Mouse (Mus musculus) G1E (cell line): ENCODE measurements around the gene Magi1. TPM values are rescaled to one million over a fixed set of nuclear protein-coding genes. Genes with fewer than 3 reads are reported as not detected.
"Not testable (repeated sequence)": the region's sequence is repeated elsewhere in the genome, so short reads cannot be mapped to it uniquely, and the experiment has no call there.

ENCODE experiments used
- ATAC-seq: 2 replicates; pipeline ENCODE4 v1.8.0; 2016; ENCODE audit warnings: mild to moderate bottlenecking; ENCODE audit not compliant: insufficient number of reproducible peaks, poor library complexity, low FRiP score, severe bottlenecking; ENCODE audit errors: extremely low read depth
- DNase-seq: peaks from one replicate; pipeline ENCODE4 v3.0.0; 2012; ENCODE audit warnings: low spot score
- H3K27me3 ChIP-seq: 2 replicates; pipeline ENCODE4 v1.6.1; 2012; ENCODE audit warnings: mild to moderate bottlenecking, low read length, inconsistent platforms; ENCODE audit not compliant: insufficient read depth
- H3K36me3 ChIP-seq: replicated peaks from 2 replicates; pipeline ENCODE3; 2012; ENCODE audit warnings: mild to moderate bottlenecking, inconsistent platforms
- H3K4me1 ChIP-seq: 2 replicates; pipeline ENCODE4 v1.6.1; 2012; ENCODE audit warnings: low read depth, low read length, inconsistent platforms, mixed read lengths; ENCODE audit not compliant: insufficient read depth
- H3K4me3 ChIP-seq: 2 replicates; pipeline ENCODE4 v1.5.1; 2012; ENCODE audit warnings: low read depth, mild to moderate bottlenecking, inconsistent platforms, low read length, moderate library complexity, mixed read lengths
- H3K9me3 ChIP-seq: replicated peaks from 2 replicates; pipeline ENCODE4 v1.6.1; 2012; ENCODE audit warnings: inconsistent platforms
- CTCF ChIP-seq: IDR thresholded peaks from 2 replicates; pipeline ENCODE4 v1.5.1; 2012; ENCODE audit warnings: low read depth, low read length, inconsistent platforms, mixed read lengths
- GATA1 ChIP-seq: IDR thresholded peaks from 2 replicates; pipeline ENCODE4 v1.6.1; 2012; ENCODE audit warnings: borderline replicate concordance, low read length, inconsistent platforms, mixed read lengths
- GATA2 ChIP-seq: IDR thresholded peaks from 2 replicates; pipeline ENCODE4 v1.6.1; 2012; ENCODE audit warnings: low read depth, low read length, inconsistent platforms, borderline replicate concordance
- POLR2AphosphoS5 ChIP-seq: IDR thresholded peaks from 2 replicates; pipeline ENCODE4 v1.6.1; 2012; ENCODE audit warnings: low read depth, low read length, inconsistent platforms; ENCODE audit not compliant: insufficient replicate concordance
- TAL1 ChIP-seq: conservative IDR thresholded peaks from 2 replicates; pipeline ENCODE4 v1.6.1; 2012; ENCODE audit warnings: low read depth, low read length, inconsistent platforms, mixed read lengths
- polyA plus RNA-seq: library from polyadenylated mRNA; stranded (reverse); fragments of >175 nt; gene quantifications from 2 replicates; pipeline ENCODE4 v1.2.3, GENCODE M21; 2012
- total RNA-seq, 2 experiments: library from RNA; stranded (forward) in 1 of 2; stranded (reverse) in 1 of 2; fragments of 200-1000 nt in 1 of 2; fragments of >200 nt in 1 of 2; fragmentation: Nextera tagmentation in 1 of 2; gene quantifications; 2 replicates each; pipeline ENCODE4 v1.2.3; 2014 to 2017

The Magi1 gene
- total and polyA plus RNA-seq, 3 experiments = 0.21 to 10.0 (median 1.6) TPM

DNA sequence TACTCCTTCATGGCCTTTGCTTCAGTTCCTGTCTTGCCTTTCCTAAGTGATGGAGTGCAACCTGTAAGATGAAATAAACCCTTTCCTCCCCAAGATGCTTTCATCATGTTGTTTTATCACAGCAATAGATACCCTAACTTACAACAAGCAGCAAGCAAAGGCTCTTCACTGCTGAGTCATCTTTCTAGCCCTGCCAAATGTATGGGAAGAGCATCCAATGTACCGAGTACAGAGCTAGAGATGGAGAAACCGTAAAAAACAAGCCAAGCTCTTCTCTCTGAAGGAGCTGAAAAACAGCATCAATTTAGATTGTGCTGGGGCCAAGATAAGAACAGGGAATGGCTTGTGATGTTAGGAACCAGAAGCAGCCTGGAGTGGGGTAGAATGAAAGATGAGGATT, 270.0 kb downstream of the Magi1 start:
- Histone ChIP-seq H3K9me3 (peaks cover 6% of the 10 kb centered on the region), H3K36me3 (no peaks in the 10 kb centered on the region), H3K4me1 (no peaks in the 10 kb centered on the region; the same call in 1 of the 2 replicates), H3K4me3 (no peak overlapping the region), H3K27me3 (no peaks in the 10 kb centered on the region)
- TF ChIP-seq GATA2 (no peak), TAL1 (no peak), POLR2AphosphoS5 (no peak), CTCF (no peak), GATA1 (no peak)
- ATAC-seq = no peak
- no peak for DNase-seq

DNA sequence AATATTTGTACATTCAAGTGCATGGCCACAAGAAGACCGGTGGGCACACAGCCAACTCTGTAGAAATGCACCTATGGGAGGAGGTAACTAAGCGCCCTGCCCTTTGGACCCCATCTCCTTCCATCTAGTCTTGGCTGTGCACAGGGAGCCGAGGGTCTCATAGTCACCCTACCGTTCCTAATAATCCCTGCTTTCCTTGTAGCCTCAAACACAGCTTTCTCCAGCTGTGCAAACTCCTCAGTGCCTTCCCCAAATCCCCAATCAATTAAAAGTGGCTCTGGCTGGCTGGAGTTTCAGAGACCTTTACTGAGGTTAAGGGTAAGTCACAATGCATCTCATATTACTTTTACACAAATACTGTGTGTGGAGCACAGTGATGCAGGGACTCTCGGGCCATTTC, 271.8 kb downstream of the Magi1 start:
- TF ChIP-seq CTCF (no peak), POLR2AphosphoS5 (no peak), GATA2 (no peak), GATA1 (no peak), TAL1 (no peak)
- Histone ChIP-seq H3K4me1 (no peaks in the 10 kb centered on the region; the same call in 1 of the 2 replicates), H3K27me3 (no peaks in the 10 kb centered on the region), H3K9me3 (peaks cover 8% of the 10 kb centered on the region), H3K4me3 (no peak overlapping the region), H3K36me3 (no peaks in the 10 kb centered on the region)
- DNase-seq (no peak), ATAC-seq (no peak)

DNA sequence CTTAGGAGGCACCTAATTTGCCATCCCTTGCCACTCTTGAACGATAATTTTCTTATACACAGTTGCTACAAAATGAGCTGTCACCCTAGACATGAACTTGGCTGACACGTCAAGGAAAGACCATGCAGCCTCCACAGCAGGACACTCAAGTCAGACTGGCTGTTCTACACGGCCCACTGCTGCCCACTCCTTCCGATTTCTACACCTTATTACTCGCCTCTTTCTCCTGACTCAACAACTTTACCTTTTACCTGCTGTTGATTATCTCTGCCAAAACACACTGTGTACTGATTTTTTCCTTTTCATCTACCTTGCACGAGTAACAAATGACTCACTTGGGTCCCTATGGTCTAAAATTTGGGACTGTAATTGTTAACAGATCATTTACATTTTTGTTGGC, 272.2 kb downstream of the Magi1 start:
- ATAC-seq (no peak), DNase-seq (no peak)
- H3K4me3 ChIP-seq = no peak overlapping the region
- H3K4me1 ChIP-seq = no peaks in the 10 kb centered on the region; the same call in 1 of the 2 replicates
- peaks cover 9% of the 10 kb centered on the region for H3K9me3 ChIP-seq
- TF ChIP-seq GATA2 (no peak), TAL1 (no peak), GATA1 (no peak), CTCF (no peak), POLR2AphosphoS5 (no peak)
- no peaks in the 10 kb centered on the region for H3K27me3 ChIP-seq
- H3K36me3 ChIP-seq = no peaks in the 10 kb centered on the region

DNA sequence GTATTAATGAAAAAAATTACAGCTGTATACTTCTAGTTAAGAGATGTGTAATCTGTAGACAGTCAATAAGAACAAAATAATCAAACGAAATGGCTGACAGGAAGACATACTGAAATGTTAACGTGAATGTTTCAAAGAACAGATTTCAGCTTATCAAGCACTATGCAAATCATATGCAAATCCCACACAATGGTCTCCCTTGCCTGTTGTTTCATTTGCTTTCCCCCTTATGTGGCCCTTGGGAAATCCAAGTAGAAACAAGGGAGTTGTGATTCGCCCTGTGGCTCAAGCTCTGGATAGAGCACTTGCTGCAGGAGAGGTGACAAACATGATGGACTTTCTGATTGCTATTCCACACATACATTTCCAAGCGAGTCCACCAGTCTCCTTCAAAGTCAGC, 275.1 kb downstream of the Magi1 start:
- H3K4me1 ChIP-seq = no peaks in the 10 kb centered on the region; the same call in 1 of the 2 replicates
- TF ChIP-seq GATA2 = no peak
- ATAC-seq = no peak
- no peaks in the 10 kb centered on the region for H3K36me3 ChIP-seq
- H3K27me3 ChIP-seq = no peaks in the 10 kb centered on the region
- no peak overlapping the region for H3K4me3 ChIP-seq
- H3K9me3 ChIP-seq = peaks cover 9% of the 10 kb centered on the region
- no peak for DNase-seq

DNA sequence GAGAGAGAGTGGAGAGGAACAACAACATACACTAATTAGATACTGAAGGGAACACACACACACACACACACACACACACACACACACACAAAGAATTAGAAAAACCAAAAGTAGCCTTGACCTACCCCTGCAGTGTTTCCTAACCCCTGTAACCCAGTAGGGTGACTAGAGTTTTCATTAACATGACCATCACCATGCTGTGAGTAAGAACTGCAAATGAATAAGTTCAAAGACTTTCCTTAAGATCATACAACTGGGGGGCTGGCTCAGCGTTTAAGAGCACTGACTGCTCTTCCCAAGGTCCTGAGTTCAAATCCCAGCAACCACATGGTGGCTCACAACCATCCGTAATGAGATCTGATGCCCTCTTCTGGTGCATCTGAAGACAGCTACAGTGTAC, 280.1 kb downstream of the Magi1 start:
- H3K36me3 ChIP-seq, H3K4me3 ChIP-seq, H3K4me1 ChIP-seq, DNase-seq, ATAC-seq, H3K27me3 ChIP-seq, H3K9me3 ChIP-seq: not testable (repeated sequence)

DNA sequence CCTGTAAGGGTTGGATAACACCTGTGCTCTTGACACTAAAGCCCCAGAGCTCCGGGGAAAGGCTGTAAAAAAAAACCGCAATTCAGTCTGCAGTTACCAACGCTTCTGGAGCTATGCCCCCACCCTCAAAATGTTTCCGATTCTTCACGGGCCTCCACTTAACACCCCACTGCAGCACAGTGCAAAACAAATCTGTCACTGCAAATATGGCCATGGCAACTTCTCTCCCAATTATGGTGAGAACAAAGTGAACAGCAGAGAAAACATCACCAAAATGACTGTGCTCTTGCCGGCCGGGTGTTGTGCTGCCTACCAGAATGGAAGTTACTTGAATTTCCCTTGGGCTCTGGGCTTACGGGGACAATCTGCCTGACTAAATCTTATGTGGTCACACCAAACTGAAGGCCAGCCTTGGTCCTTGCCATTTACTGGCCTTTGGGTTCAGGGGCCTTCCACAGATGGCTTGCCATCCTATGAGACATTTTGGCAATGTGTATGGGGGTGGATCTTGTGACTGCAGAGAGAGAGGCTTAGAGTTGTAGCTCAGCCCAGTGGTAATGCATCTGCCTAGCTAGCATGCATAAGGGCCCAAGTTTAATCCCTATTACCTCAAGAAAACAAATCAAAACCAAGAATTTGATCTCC, 286.8 kb downstream of the Magi1 start:
- TF ChIP-seq POLR2AphosphoS5 (no peak), GATA1 (no peak), CTCF (no peak), TAL1 (no peak), GATA2 (no peak)
- Histone ChIP-seq H3K4me3 (no peak overlapping the region), H3K4me1 (no peaks in the 10 kb centered on the region), H3K36me3 (no peaks in the 10 kb centered on the region), H3K9me3 (peaks cover 6% of the 10 kb centered on the region), H3K27me3 (no peaks in the 10 kb centered on the region)
- ATAC-seq (no peak), DNase-seq (no peak)

DNA sequence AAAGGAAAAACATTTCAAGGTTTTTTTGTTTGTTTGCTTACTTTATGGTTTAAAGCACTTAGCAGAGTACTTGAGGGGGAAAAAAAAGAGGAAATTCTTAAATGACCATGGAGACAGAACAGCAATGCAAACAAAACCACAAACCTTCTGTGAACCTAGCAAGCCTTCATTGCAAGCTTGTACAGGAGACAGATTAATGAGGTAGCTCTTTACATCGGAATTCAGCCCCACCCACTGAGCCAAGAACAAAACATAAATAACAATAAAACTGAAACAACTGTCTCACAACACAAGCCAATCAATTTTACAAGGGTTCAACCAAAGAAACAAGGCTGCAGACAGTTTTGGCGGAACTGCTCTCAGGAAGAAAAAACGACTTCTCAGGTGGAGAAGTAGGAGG, 296.2 kb downstream of the Magi1 start:
- H3K9me3 ChIP-seq = peaks cover 6% of the 10 kb centered on the region; the same call in 1 of the 2 replicates
- ATAC-seq (no peak), DNase-seq (no peak)
- TF ChIP-seq GATA1 (no peak), POLR2AphosphoS5 (no peak), CTCF (no peak)
- H3K4me3 ChIP-seq = no peak overlapping the region
- H3K36me3 ChIP-seq = no peaks in the 10 kb centered on the region
- H3K27me3 ChIP-seq = no peaks in the 10 kb centered on the region
- no peaks in the 10 kb centered on the region for H3K4me1 ChIP-seq
